Mouse (Mus musculus): Measurements from ENCODE around the gene Aldh4a1. TPM values are rescaled to one million over a fixed set of nuclear protein-coding genes. Genes with fewer than 3 reads are reported as not detected.

Gene Aldh4a1
- total and polyA plus RNA-seq, 2 experiments from 2014 or later: 26.6 to 43.3 TPM

GRCm38 (mm10) chr4:139638356-139638755 is 15.7 kb downstream of the Aldh4a1 start:
- H3K9me3 ChIP-seq (ENCODE audit: low read length): no peaks in the 10 kb centered on the region
- H3K4me3 ChIP-seq (ENCODE audit: low read length): no peak overlapping the region
- H3K36me3 ChIP-seq (ENCODE audit: insufficient read depth, low read length): peaks cover 32% of the 10 kb centered on the region
- 0 out of 2 replicates have a peak, but pooled peaks cover 4% of the 10 kb centered on the region for H3K4me1 ChIP-seq (ENCODE audit: insufficient read depth, low read length)
- no peak for ATAC-seq
- H3K27me3 ChIP-seq (ENCODE audit: insufficient read depth, low read length): 0 out of 2 replicates have a peak, but pooled peaks cover 4% of the 10 kb centered on the region
- H3K9ac ChIP-seq (replicated peaks; ENCODE audit: low read length): no peak overlapping the region
- no peak overlapping the region for H3K4me2 ChIP-seq (ENCODE audit: low read depth, low read length)
- WGBS: 95% methylated on average over 16 of the region's 16 CpGs
- no peak for DNase-seq (ENCODE audit: low spot score)
- no peak for TF ChIP-seq CTCF (IDR thresholded peaks at IDR 0.05; ENCODE audit: low read depth)
- no peak overlapping the region for H3K27ac ChIP-seq

- peaks cover 34% of the 10 kb centered on the region for H3K36me3 ChIP-seq (ENCODE audit: insufficient read depth, low read length)
- no peak overlapping the region for H3K4me2 ChIP-seq (ENCODE audit: low read depth, low read length)
- DNase-seq (ENCODE audit: low spot score) (no peak), ATAC-seq (no peak)
- no peaks in the 10 kb centered on the region for H3K9me3 ChIP-seq (ENCODE audit: low read length)
- 0 out of 2 replicates have a peak, but pooled peaks cover 4% of the 10 kb centered on the region for H3K4me1 ChIP-seq (ENCODE audit: insufficient read depth, low read length)
- no peak overlapping the region for H3K27ac ChIP-seq
- no peak overlapping the region for H3K9ac ChIP-seq (replicated peaks; ENCODE audit: low read length)
- no peak overlapping the region for H3K4me3 ChIP-seq (ENCODE audit: low read length)
- TF ChIP-seq CTCF (IDR thresholded peaks at IDR 0.05; ENCODE audit: low read depth): no peak
- 41% methylated on average over 12 of the region's 12 CpGs for WGBS
- H3K27me3 ChIP-seq (ENCODE audit: insufficient read depth, low read length): 0 out of 2 replicates have a peak, but pooled peaks cover 4% of the 10 kb centered on the region
These were observed 17.1 kb downstream of the Aldh4a1 start for GRCm38 (mm10) chr4:139639801-139640200.

- no peak for TF ChIP-seq CTCF (IDR thresholded peaks at IDR 0.05; ENCODE audit: low read depth)
- H3K4me1 ChIP-seq (ENCODE audit: insufficient read depth, low read length): 0 out of 2 replicates have a peak, but pooled peaks cover 4% of the 10 kb centered on the region
- WGBS: 72% methylated on average over 12 of the region's 12 CpGs
- H3K4me3 ChIP-seq (ENCODE audit: low read length): no peak overlapping the region
- H3K9ac ChIP-seq (replicated peaks; ENCODE audit: low read length): no peak overlapping the region
- ATAC-seq (no peak), DNase-seq (ENCODE audit: low spot score) (no peak)
- H3K4me2 ChIP-seq (ENCODE audit: low read depth, low read length): no peak overlapping the region
- no peaks in the 10 kb centered on the region for H3K9me3 ChIP-seq (ENCODE audit: low read length)
- 0 out of 2 replicates have a peak, but pooled peaks cover 4% of the 10 kb centered on the region for H3K27me3 ChIP-seq (ENCODE audit: insufficient read depth, low read length)
- H3K27ac ChIP-seq: no peak overlapping the region
- peaks cover 37% of the 10 kb centered on the region for H3K36me3 ChIP-seq (ENCODE audit: insufficient read depth, low read length)
These were observed 17.7 kb downstream of the Aldh4a1 start for GRCm38 (mm10) chr4:139640333-139640732.

- Histone ChIP-seq H3K27me3 (ENCODE audit: insufficient read depth, low read length) (0 out of 2 replicates have a peak, but pooled peaks cover 4% of the 10 kb centered on the region), H3K9me3 (ENCODE audit: low read length) (no peaks in the 10 kb centered on the region), H3K4me3 (ENCODE audit: low read length) (no peak overlapping the region), H3K27ac (no peak overlapping the region), H3K36me3 (ENCODE audit: insufficient read depth, low read length) (peaks cover 33% of the 10 kb centered on the region), H3K4me1 (ENCODE audit: insufficient read depth, low read length) (0 out of 2 replicates have a peak, but pooled peaks cover 4% of the 10 kb centered on the region), H3K4me2 (ENCODE audit: low read depth, low read length) (no peak overlapping the region), H3K9ac (replicated peaks; ENCODE audit: low read length) (no peak overlapping the region)
- ATAC-seq (no peak), DNase-seq (ENCODE audit: low spot score) (no peak)
- no peak for TF ChIP-seq CTCF (IDR thresholded peaks at IDR 0.05; ENCODE audit: low read depth)
- WGBS: 54% methylated on average over 4 of the region's 6 CpGs
These were observed 18.1 kb downstream of the Aldh4a1 start for GRCm38 (mm10) chr4:139640775-139641174.

- Histone ChIP-seq H3K9me3 (ENCODE audit: low read length) (no peaks in the 10 kb centered on the region), H3K4me1 (ENCODE audit: insufficient read depth, low read length) (0 out of 2 replicates have a peak, but pooled peaks cover 4% of the 10 kb centered on the region), H3K27ac (no peak overlapping the region), H3K36me3 (ENCODE audit: insufficient read depth, low read length) (peaks cover 31% of the 10 kb centered on the region), H3K4me2 (ENCODE audit: low read depth, low read length) (peak overlapping the region; percentile 40), H3K9ac (replicated peaks; ENCODE audit: low read length) (no peak overlapping the region), H3K27me3 (ENCODE audit: insufficient read depth, low read length) (0 out of 2 replicates have a peak, but pooled peaks cover 4% of the 10 kb centered on the region), H3K4me3 (ENCODE audit: low read length) (peak overlapping the region; percentile 13; the same call in 1 of the 2 replicates)
- ATAC-seq: peak; percentile 33; the same call in 1 of the 2 replicates
- WGBS: 17% methylated on average over 30 of the region's 30 CpGs
- no peak for TF ChIP-seq CTCF (IDR thresholded peaks at IDR 0.05; ENCODE audit: low read depth)
- peak; percentile 33 for DNase-seq (ENCODE audit: low spot score)
These were observed 19.3 kb downstream of the Aldh4a1 start for GRCm38 (mm10) chr4:139641829-139642425.

- no peak overlapping the region for H3K9ac ChIP-seq (replicated peaks; ENCODE audit: low read length)
- ATAC-seq (peak; percentile 52), DNase-seq (ENCODE audit: low spot score) (peak; percentile 90)
- H3K4me3 ChIP-seq (ENCODE audit: low read length): no peak overlapping the region
- no peak overlapping the region for H3K4me2 ChIP-seq (ENCODE audit: low read depth, low read length)
- H3K4me1 ChIP-seq (ENCODE audit: insufficient read depth, low read length): 0 out of 2 replicates have a peak, but pooled peaks cover 4% of the 10 kb centered on the region
- peak; percentile 98 for TF ChIP-seq CTCF (IDR thresholded peaks at IDR 0.05; ENCODE audit: low read depth)
- WGBS: 17% methylated on average over 9 of the region's 9 CpGs
- H3K36me3 ChIP-seq (ENCODE audit: insufficient read depth, low read length): peaks cover 21% of the 10 kb centered on the region
- H3K27me3 ChIP-seq (ENCODE audit: insufficient read depth, low read length): 0 out of 2 replicates have a peak, but pooled peaks cover 4% of the 10 kb centered on the region
- no peaks in the 10 kb centered on the region for H3K9me3 ChIP-seq (ENCODE audit: low read length)
- H3K27ac ChIP-seq: no peak overlapping the region
These were observed 21.3 kb downstream of the Aldh4a1 start for GRCm38 (mm10) chr4:139643972-139644371.

- ATAC-seq: no peak
- peak; percentile 64 for TF ChIP-seq CTCF (IDR thresholded peaks at IDR 0.05; ENCODE audit: low read depth)
- WGBS: 87% methylated on average over 7 of the region's 7 CpGs
These were observed 24.2 kb downstream of the Aldh4a1 start for GRCm38 (mm10) chr4:139646916-139647315.

More at GRCm38 (mm10) chr4:139646916-139647315, 24.2 kb downstream of the Aldh4a1 start:
- Histone ChIP-seq H3K9ac (replicated peaks; ENCODE audit: low read length) (no peak overlapping the region), H3K27me3 (ENCODE audit: insufficient read depth, low read length) (0 out of 2 replicates have a peak, but pooled peaks cover 4% of the 10 kb centered on the region), H3K36me3 (ENCODE audit: insufficient read depth, low read length) (peaks cover 24% of the 10 kb centered on the region), H3K4me2 (ENCODE audit: low read depth, low read length) (no peak overlapping the region), H3K4me1 (ENCODE audit: insufficient read depth, low read length) (no peaks in the 10 kb centered on the region), H3K4me3 (ENCODE audit: low read length) (no peak overlapping the region), H3K27ac (no peak overlapping the region), H3K9me3 (ENCODE audit: low read length) (no peaks in the 10 kb centered on the region)
- peak; percentile 51 for DNase-seq (ENCODE audit: low spot score)
